Mouse (Mus musculus): ENCODE measurements at regions not wholly inside any gene's neighbourhood (a gene's known extent, or its start where the extent isn't known, plus 50 kb on each side); places are given as distances from the start of the nearest gene placed in this dataset.

GRCm38 (mm10) chr13:34462206-34462807 lies 117.3 kb upstream of the Slc22a23 start:
- DNase-seq = no peak

- no peak for DNase-seq
These were observed 116.0 kb upstream of the Slc22a23 start for GRCm38 (mm10) chr13:34460969-34461368.

GRCm38 (mm10) chr13:34456051-34456450 lies 111.1 kb upstream of the Slc22a23 start:
- DNase-seq = no peak

GRCm38 (mm10) chr13:34446806-34447205 lies 101.8 kb upstream of the Slc22a23 start:
- no peak for DNase-seq

- no peak for DNase-seq
These were observed 101.3 kb upstream of the Slc22a23 start for GRCm38 (mm10) chr13:34446327-34446726.

- no peak for DNase-seq
These were observed 96.4 kb upstream of the Slc22a23 start for GRCm38 (mm10) chr13:34441347-34441746.

- DNase-seq = no peak
These were observed 82.5 kb upstream of the Slc22a23 start for GRCm38 (mm10) chr13:34427527-34427926.

- DNase-seq = no peak
These were observed 79.9 kb upstream of the Slc22a23 start for GRCm38 (mm10) chr13:34424921-34425320.

- DNase-seq = no peak
These were observed 76.7 kb upstream of the Slc22a23 start for GRCm38 (mm10) chr13:34421644-34422043.

- DNase-seq = no peak
These were observed 75.6 kb upstream of the Slc22a23 start for GRCm38 (mm10) chr13:34420341-34421156.

GRCm38 (mm10) chr13:34419061-34419460 lies 74.1 kb upstream of the Slc22a23 start:
- no peak for DNase-seq

- DNase-seq = no peak
These were observed 71.6 kb upstream of the Slc22a23 start for GRCm38 (mm10) chr13:34416603-34417002.

GRCm38 (mm10) chr13:34414533-34414932 lies 69.6 kb upstream of the Slc22a23 start:
- DNase-seq = no peak

GRCm38 (mm10) chr13:34408669-34409055 lies 63.7 kb upstream of the Slc22a23 start:
- DNase-seq = no peak

GRCm38 (mm10) chr13:34408007-34408668 lies 63.2 kb upstream of the Slc22a23 start:
- DNase-seq = peak; percentile 27

- DNase-seq = no peak
These were observed 61.3 kb upstream of the Slc22a23 start for GRCm38 (mm10) chr13:34406291-34406690.

- no peak for DNase-seq
These were observed 57.6 kb upstream of the Slc22a23 start for GRCm38 (mm10) chr13:34402631-34403030.

- DNase-seq = no peak
These were observed 56.0 kb upstream of the Slc22a23 start for GRCm38 (mm10) chr13:34401031-34401430.

GRCm38 (mm10) chr13:34398847-34399246 lies 53.9 kb upstream of the Slc22a23 start:
- no peak for DNase-seq

GRCm38 (mm10) chr13:34398061-34398787 lies 53.2 kb upstream of the Slc22a23 start:
- DNase-seq = peak; percentile 6

GRCm38 (mm10) chr13:34395504-34395903 lies 50.5 kb upstream of the Slc22a23 start:
- DNase-seq = no peak

GRCm38 (mm10) chr13:34395010-34395409 lies 50.0 kb upstream of the Slc22a23 start:
- DNase-seq = no peak
